Mouse (Mus musculus) CD8-positive naive resting alpha-beta T cell, adult 2 months (primary cell): ENCODE data around the gene Zfp113.
"Not testable (repeated sequence)": the region's sequence is repeated elsewhere in the genome, so short reads cannot be mapped to it uniquely, and the experiment has no call there.

Experiments
- DNase-seq, 2 experiments: peaks; one replicate each; pipeline ENCODE4 v3.0.0; 2022; ENCODE audit warnings: low read depth in 2 of 2, low spot score in 2 of 2

Zfp113 gene

DNA sequence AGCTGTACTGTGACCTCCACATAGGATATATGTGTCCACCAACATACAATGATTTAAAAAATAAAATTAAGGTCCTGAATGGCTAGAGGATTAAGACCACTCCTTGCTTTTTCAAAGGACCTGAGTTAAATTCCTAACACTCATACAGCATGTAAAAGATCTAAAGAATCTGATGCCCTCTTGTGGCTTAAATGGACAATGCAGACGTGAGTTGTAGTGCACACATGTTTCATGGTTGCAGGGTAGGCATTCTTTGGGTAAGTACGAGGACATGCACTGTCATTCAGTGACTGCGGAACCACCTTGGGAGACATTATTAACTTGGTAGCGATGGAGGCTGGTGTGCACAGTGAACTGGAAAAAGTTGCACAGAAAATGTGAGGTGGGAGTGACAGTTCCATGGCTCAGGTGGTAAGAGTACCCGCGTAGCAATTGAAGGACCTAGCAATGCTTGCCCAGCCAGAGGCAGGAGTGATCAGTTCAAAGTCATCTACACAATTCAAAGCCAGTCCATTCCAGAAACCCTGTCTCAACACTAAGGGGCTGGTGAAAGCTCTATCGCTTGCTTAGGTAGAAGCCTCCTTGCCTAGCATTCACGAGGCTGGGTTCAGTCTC, 17.5 kb downstream of the Zfp113 start:
- DNase-seq = peak; percentile 16 to 45

DNA sequence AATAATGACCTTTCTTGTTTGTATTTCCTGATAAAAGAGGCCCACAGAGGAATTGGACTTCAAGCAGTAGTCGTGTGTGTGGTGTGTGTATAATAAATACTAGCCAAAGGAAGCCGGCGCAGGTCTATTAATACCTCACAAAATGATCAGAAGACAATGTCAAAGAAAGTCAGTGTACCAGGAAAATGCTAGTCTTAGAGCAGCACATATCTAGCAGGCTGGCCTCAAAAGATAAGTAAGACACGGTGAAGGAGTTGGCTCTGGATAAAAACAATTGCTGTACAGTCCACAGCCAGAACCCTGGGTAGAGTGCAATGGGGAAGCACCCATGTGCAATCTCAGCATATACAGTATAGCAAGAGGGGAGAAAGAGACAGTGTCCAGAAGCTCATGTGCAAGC, 18.3 kb downstream of the Zfp113 start:
- no peak for DNase-seq

DNA sequence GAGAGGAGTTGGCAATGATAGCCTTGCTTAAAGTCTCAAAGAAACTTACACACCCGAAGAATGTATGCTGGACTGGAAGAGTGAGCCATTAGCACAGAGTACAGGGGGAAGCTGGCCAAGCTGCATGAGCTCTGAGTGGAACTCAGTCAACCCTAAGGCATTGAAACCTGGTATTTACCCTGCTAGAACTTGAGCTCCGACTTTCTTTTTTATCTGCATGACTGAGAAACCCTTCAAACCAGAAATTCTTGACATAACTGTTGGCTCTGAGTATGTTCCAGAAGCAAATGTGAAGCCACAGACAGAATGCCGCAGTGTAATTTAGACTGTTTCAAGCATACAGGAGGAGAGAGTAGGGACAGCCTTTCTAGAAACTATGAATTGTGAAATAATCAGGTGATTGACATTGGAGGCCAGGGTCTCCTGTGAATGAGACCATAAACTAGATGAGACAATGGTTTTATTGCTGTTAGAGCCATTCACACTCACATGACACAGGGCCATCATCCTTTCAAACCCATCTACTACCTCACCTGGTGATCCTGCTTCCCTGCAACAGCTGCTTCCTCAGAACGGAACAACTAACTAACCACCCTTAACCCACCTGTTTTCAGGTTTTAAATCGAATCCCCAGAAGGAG, 23.0 kb downstream of the Zfp113 start:
- no peak for DNase-seq

DNA sequence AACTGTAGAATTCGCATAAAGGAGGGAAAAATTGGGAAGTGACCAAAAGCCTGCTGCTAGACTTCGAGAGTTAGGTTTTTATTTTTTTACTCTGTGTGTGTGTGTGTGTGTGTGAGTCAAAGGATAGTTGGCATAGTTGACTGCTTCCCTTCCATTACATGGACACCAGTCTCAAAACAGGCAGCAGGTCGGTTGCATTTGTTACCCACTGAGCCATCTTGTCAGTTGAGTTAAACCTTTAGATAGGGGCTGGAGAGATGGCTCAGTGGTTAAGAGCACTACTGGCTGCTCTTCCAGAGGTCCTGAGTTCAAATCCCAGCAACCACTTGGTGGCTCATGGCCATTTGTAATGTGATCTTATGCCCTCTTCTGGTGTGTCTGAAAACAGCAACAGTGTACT, 37.5 kb downstream of the Zfp113 start:
- no peak for DNase-seq

DNA sequence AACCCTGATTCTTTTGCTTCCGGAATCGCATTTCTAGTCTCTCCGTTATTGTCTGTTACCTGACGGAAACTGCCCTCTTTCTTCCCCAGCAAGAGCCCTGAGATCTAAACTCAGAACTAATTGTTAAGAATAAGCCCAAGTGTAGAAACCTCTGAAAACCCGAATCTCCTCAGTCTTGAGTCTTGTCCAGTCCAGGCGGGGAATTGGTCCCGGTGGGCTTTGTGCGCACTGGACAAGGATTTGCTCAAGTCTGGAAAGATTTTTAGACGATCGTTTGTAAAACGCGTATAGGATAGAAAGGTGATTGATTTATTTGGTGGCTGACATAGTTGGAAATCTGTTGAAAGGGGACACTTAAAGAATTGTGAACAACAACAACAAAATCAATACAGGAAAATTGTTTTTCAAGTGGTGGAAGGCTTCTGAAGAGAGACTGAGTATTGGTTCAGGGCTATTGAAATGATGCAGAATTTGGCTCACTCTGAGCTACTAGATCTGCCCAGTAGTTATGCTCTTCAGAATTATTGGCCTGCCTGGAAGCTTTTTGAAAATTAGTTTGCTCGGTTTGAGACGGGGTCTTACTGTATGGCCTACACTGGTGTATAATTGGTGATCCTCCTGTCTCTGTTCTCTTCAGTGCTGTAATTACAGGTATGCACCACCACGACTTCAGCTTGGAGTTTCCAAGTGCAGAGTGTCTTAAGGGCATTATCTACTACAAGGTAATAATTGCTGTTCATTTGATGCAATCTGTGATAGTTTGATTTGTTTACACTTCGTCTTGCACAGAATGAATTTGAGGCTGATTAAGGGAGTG, 38.1 kb downstream of the Zfp113 start:
- DNase-seq = no peak

DNA sequence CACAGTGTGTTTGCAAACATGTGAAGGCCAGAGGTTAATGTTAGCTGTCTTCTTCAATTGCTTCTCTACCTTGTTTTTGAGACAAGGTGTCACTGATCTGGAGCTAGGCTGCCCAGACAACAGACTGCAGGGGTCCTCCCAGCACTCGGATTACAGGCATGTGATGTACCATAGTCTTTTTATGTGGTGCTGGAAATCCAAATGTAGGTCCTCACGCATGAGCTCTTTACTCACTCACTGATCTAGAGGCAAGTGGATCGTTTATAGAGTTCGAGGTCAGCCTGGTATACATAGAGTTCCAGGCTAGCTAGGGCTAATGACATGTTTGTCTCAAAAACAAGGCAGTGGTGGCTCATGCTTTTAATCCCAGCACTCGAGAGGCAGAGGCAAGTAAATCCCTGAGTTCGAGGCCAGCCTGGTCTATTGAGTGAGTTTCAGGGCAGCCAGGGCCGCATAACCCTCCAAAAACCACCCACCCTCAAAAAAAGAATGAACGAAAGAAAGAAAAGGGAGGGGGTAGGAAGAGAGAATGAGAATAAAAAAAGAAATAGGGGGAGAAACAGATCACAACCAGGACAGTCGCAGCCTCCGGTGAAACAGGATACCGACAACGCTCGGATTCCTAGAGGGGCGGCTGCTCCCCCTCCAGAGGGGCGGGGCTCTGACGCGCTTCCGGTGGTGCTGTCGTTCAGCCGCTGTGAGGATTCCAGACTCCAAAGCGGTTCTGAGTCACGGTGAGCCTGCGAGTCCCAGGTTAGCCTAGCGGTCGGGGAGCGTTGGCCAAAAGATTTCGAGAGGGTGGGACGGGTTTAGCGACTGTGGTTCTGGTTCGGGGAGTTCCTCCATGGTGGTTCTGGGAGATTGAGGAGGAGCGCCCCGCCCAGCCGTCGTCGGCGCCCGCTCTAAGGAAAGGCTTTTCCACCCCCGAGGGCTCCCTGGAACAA, 39.0 kb downstream of the Zfp113 start, which contains the start of gene Zscan21:
Zscan21 (plus strand) TSS at position 649 of the 944 bp plus-strand sequence.
- DNase-seq = peak; percentile 85 to 91

DNA sequence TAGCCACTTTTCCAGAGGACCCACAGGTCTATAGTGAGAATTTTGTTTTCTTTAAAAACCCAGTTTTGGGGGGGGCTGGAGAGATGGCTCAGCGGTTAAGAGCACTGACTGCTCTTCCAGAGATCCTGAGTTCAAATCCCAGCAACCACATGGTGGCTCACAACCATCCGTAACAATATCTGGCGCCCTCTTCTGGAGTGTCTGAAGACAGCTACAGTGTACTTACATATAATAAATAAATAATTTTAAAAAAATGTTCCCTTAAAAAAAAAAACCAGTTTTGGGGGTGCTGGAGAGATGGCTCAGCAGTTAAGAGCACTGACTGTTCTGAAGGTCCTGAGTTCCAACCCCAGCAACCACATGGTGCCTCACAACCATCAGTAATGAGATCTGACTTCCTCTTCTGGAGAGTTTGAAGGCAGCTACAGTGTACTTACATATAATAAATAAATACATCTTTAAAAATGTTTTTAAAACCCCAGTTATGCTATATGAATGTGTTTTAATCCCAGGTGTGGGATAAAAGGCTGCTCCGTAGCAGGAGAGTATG, 45.6 kb downstream of the Zfp113 start:
- not testable (repeated sequence) for DNase-seq

DNA sequence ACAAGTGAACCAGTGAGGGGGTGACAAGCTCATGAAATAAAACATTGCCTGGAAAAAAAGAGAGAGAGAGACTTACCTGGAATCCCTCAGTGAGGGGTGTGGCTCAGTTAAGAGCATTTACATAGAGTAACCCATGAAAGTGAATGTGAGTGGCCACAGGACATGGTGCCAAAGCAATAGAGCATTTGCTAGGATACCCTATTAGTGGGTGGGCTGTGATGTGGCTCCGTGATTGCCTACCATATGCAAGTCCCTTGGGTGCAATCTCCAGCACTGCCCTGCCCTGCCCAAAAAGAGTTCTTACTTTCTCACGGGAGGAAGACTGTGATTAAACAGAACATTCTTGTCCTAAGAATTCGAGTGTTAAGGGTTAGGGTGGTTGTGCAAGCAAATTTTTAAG, 48.4 kb downstream of the Zfp113 start:
- no peak for DNase-seq

DNA sequence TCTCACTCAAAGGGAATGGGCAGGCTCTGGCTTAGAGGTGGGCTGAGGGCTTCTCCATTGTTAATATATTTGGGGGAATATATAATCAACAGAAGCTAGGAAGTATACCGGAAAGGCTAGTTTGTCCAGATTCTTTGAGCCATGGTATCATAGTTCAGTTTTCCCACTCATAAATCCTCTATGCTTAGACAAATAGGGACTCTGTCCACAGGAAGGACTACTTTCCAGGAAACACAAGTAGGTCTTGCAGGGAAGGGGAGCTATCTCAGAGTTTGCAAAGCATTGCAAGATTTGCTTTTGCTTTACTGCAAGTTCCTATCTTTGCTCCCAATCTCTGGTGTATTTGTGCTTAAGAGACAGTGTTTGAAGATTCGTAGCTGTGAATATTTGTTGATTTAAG, 50.6 kb downstream of the Zfp113 start:
- no peak for DNase-seq

DNA sequence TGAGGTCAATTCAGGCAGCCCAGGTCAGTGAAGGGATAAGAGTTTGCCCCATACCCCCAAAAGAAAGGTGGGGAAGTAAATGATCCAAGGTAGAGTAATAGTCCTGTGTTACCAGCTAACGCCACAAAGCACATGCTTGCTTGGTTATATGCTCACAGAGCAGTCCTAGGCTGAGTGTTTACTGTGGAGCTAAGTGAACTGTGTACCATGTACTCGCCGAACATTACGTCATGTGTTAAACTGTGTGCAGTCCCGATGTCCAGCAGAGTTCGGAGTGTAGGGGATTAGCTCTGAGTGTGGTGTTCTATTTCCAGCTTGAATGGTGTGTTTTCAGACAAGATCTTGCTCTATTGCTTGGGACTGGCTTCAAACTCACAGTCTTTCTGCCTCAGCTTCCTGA, 61.1 kb downstream of the Zfp113 start:
- no peak for DNase-seq

DNA sequence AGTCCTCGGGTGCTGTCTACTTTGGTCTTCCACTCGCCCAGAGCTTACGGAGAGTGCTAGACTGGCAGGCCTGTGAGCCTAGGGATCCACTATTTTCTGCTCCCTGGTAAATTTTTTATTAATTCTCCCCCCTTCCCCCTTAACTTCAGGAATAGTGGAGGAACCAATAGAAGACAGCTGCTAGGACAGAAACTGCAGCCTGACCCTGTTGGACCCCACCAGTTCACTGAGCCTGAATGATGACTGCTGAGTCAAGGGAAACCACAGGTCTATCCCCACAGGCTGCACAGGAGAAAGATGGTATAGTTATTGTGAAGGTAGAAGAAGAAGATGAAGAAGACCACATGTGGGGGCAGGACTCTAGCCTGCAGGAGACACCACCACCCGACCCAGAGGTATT, 62.8 kb downstream of the Zfp113 start:
- no peak for DNase-seq

DNA sequence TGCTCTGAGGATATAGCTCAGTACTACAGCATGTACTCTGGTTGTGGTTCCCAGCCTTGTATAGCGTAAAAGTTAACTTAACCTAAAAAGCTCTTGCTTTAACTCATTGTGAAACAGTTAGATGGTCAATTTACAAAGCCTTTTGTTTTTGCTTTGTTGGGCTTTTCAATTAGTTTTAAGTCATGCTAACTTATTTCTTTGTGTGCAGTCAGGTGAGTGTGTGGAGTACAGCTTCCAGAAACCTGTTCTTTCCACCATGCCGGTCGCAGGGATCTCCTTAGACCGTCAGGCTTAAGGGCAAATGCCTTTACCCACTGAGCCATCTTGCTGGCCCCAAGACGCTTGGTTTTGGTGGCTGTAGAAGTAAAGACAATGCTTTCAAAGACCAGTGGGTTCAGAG, 64.8 kb downstream of the Zfp113 start:
- no peak for DNase-seq

DNA sequence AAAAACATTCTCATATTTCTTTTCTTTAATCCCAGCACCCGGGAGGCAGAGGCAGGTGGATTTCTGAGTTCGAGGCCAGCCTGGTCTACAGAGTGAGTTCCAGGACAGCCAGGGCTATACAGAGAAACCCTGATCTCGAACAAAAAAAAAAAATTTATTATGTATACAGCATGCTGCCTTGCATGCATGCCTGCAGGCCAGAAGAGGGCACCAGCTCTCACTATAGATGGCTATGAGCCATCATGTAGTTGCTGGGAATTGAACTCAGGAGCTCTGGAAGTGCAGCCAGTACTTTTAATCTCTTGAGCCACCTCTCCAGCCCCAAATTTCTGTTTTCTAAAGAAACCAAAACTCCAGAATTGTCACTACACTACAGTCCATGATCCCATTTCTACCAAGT, 65.3 kb downstream of the Zfp113 start:
- DNase-seq = no peak
